Mouse (Mus musculus) CD8-positive naive resting alpha-beta T cell, adult 2 months (primary cell): ENCODE results near the gene Bscl2.

Source experiments
- DNase-seq, 2 experiments: peaks; one replicate each; pipeline ENCODE4 v3.0.0; 2022; ENCODE audit warnings: low read depth in 2 of 2, low spot score in 2 of 2

Gene Bscl2

DNA sequence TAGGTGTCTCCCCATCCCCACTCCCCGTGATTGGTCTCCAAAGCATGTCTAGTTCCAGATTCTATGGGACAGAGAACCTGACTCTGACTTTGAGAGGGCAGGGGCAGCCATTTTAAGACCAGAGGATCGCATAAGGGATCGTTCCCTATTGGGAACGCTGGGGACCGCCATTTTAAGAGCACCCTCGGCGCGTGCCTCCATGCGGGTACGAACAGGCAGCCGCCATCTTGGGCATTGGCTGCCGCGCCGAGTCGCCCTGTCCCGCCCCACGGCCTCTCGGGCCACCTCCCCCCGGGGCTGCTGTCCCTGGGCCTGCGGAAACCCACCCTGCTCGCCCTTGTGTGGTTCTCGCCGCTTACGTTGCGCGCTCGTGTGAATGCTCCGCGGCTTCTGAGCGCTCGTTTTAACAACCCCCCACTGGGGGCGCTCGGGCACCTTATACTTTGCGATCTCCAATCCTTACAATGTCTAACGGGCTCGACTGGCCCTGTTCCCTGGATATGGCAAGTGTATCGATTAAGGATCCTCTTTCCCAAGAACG is at the start of gene Bscl2:
Bscl2 (plus strand) TSS at position 217 of the 541 bp plus-strand sequence.
- DNase-seq, result peak; percentile 76 to 85

- DNase-seq, result no peak
Measured at GRCm38 (mm10) chr19:8788521-8788920, 48.7 kb upstream of the Bscl2 start.

DNA sequence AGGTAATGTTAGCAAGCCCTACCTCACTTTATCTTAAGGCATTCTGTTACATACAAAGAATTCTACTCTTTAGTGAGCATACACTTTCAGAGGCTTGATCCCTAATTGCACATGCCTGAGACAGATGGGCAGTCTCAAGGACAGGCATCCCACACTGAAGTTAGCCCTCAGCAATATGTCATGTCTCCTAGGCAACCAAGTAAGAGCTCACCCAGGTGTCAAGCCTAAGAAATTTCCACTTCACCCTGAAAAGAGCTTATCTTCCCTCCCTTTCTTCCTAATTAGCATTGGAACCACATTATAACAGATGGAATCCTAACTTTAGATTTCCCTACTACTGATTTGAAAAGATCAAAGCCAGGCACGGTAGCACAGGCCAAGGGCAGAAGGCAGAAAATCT is 48.1 kb upstream of the Bscl2 start:
- no peak for DNase-seq

DNA sequence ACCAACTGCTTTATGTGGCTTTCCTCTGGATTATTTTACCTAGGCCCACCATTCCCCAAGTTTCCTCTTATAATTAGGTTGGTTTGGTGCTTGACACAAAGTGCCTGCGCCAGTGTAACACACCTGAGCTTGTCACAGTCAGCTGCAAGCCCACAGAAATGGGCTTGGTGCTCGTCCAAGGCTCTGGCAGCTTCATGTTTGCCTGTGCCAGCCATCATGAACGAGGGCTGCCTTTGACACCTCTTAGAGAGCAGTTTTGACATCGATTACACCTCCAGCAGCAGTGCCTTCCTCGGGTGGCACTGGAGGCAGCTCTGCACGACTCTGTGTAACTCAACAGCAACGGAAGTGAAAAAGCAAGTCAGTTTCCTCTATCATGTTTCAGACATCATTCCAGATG is 47.1 kb upstream of the Bscl2 start:
- DNase-seq, result no peak

DNA sequence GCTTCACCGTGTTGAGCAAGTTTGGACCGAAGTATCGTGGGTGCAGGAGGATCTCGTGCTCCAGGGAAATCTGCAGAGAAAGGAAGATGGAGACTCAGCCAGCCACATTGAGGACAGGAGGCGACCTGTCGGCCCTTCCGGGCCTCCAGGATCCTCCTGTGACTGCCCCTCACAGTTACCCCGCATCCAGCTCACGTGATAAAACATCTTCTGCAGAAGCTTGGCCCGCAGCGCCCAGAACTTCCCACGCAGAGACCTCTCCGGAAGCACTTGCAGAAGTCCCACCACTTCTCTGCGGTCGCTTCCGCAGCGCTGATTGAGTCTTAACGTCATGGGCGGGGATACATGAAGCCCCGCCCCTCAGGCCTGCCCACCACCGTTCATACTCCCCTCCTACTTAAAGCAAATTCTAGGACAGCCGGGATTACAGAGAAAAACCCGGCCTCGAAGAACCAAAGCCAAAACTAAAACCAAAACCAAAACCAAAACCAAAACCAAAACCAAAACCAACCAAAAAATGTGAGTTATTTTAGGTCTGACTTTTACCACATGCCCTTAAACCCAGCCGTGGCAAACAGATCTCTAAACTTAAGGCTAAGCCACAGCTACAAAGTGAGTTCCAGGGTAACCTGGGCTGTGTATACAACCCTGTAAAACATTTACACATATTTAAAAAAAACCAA is 38.9 kb upstream of the Bscl2 start, which contains the start of gene Polr2g:
Polr2g (minus strand) TSS at position 314 of the 683 bp plus-strand sequence.
- peak; percentile 81 to 85 for DNase-seq

DNA sequence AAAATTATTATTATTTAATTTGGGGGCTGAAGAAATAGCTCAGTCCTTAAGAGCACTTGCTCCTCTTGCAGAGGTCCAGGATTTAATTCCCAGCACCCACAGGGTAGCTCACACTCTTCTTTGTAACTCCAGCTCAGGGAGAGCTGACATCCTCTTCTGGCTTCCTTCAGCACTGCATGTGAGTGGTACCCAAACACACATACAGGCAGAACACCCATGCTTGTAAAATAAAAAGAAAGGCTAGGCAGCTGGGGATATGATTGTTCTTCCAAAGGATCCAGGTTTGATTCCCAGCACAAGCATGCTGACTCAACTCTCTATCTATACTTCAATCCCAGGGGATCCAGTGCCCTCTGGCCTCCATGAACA is 38.3 kb upstream of the Bscl2 start:
- DNase-seq, result no peak

- DNase-seq, result peak; percentile 85 to 91
Measured at GRCm38 (mm10) chr19:8802130-8802821, 35.0 kb upstream of the Bscl2 start, which contains the start of gene Zbtb3. Gene Zbtb3 (plus strand): TSS chr19:8802555.

DNA sequence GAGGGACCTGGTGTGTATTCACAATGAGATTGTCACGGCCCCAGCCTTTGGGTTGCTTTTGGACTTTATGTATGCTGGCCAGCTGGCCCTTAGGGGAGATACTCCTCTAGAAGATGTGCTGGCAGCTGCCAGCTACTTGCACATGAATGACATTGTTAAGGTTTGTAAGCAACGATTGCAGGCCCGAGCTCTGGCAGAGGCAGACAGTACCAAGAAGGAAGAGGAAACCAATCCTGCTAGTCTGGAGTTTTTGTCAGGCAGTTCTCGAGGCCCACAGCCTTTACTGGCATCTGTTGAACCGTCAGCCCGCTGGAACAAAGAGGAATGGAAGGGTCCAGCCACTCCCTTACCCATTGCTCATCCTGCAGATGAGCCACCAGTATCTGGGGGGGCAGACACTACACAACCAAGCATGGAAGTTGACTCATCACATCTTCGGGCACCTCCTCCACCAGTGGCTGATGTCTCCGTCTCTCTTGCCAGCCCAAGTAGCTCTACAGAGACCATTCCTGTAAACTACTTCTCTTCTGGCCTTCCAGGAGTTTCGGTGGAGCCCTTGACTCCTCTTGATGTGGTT is 34.0 kb upstream of the Bscl2 start:
- DNase-seq, result no peak

GRCm38 (mm10) chr19:8803879-8804660 is 33.2 kb upstream of the Bscl2 start:
- no peak for DNase-seq

DNA sequence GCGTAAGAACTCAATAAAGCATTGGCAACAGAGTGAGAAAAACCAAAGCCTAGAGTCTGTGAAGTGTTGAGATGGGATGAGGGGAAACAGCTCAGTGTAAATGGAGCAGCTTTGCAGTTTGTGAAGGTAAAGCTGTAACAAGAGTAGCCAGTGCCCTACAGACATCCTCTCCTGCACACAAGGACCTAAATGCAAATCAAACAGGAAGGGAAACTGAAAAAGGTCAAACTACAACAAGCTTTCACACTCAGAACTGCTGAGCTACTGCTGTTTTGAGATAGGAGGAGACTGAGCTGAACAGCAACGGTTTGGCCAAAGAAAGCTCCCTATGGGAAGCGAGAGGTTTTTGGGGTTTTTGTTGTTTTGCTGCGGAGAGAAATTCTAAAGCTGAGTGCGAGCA is 30.5 kb upstream of the Bscl2 start:
- no peak for DNase-seq

DNA sequence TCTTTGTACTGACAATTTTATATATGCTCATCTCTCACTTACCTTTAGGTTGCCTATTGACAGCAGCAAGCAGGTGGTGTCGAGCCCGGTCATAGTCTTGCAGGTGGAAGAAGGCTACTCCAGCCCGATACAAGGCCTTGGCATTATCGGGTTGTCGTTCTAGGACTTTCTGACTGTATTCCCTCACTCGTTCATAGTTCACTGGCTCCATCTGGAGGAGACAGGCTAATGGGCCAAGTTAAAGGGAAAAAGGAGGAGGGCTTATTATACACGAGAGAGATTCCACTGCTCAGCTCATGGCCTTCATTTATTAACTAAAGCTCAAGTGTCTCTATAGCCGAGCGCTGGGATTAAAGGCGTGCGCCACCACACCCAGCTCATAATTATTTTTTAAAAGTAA is 21.5 kb upstream of the Bscl2 start:
- DNase-seq, result no peak

DNA sequence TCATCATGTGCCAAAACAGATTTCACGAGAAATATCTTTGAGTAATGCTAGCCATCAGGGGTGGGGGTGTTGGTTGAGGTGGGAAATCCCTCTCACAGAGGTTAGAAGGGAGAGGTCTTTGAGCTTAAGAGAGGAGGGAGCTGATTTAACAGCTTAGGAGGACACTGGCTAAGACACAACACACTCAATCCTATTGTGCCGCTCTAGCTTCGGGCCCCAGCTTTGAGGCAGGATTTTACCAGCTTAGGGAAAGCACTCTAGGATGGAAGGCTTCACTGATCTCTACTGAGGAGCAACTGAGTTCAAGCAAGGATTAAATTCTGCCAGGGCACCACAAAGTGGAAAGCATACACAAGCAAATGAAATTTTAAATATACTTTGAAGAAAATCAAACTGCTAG is 20.3 kb upstream of the Bscl2 start:
- no peak for DNase-seq

GRCm38 (mm10) chr19:8818301-8818798 is 18.9 kb upstream of the Bscl2 start:
- no peak for DNase-seq

- DNase-seq, result no peak
Measured at GRCm38 (mm10) chr19:8818801-8819595, 18.3 kb upstream of the Bscl2 start, which contains the start of gene Ttc9c. Gene Ttc9c (minus strand): TSS chr19:8819333.

- DNase-seq, result peak; percentile 97 to 98
Measured at GRCm38 (mm10) chr19:8819596-8820423, 17.5 kb upstream of the Bscl2 start, which contains the start of gene Hnrnpul2. Gene Hnrnpul2 (plus strand): TSS chr19:8820010.

GRCm38 (mm10) chr19:8820424-8820956 is 16.8 kb upstream of the Bscl2 start:
- no peak for DNase-seq

- no peak for DNase-seq
Measured at GRCm38 (mm10) chr19:8821146-8821545, 16.1 kb upstream of the Bscl2 start.

- DNase-seq, result no peak
Measured at GRCm38 (mm10) chr19:8822696-8823095, 14.6 kb upstream of the Bscl2 start.

DNA sequence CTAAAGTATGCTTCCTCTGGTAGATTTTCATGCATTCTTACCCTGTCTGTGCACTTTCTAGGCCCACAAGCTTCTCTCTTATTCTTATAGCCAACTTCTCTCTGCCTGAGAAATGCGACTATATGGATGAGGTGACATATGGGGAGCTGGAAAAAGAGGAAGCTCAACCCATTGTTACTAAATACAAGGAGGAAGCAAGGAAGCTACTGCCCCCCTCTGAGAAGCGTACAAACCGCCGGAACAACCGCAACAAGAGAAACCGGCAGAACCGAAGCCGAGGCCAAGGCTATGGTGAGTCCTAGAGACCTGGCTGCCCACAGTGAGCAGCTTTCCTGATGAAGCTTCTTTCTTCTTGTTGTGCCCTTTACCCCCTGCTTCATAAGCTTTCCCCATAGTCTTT is 7.6 kb upstream of the Bscl2 start, which contains the start of gene AC129217.1:
AC129217.1 (plus strand) TSS at position 114 of the 400 bp plus-strand sequence.
- no peak for DNase-seq
